Mouse (Mus musculus): ENCODE measurements at regions not wholly inside any gene's neighbourhood (a gene's known extent, or its start where the extent isn't known, plus 50 kb on each side); places are given as distances from the start of the nearest gene placed in this dataset.

- H3K9ac ChIP-seq (replicated peaks; ENCODE audit: low read depth) = no peak overlapping the region
- no peaks in the 10 kb centered on the region for H3K9me3 ChIP-seq (ENCODE audit: low read length)
- no peak overlapping the region for H3K4me2 ChIP-seq (replicated peaks; ENCODE audit: low read depth, low read length)
- TF ChIP-seq CTCF (IDR thresholded peaks at IDR 0.05) (no peak), EP300 (IDR thresholded peaks at IDR 0.05) (no peak)
- no peak for ATAC-seq
- no peaks in the 10 kb centered on the region for H3K27me3 ChIP-seq (replicated peaks; ENCODE audit: insufficient read depth, low read length)
- no peaks in the 10 kb centered on the region for H3K36me3 ChIP-seq (ENCODE audit: insufficient read depth, low read length)
- H3K4me3 ChIP-seq (ENCODE audit: low read depth, low read length) = no peak overlapping the region
- WGBS = 69% methylated on average over 7 of the region's 7 CpGs
- DNase-seq (ENCODE audit: low spot score) = no peak
- no peak overlapping the region for H3K27ac ChIP-seq (ENCODE audit: low read length)
- no peaks in the 10 kb centered on the region for H3K4me1 ChIP-seq (ENCODE audit: insufficient read depth, low read depth, low read length)
Observed at GRCm38 (mm10) chr4:62888736-62889135, 76.6 kb upstream of the Zfp618 start.

- H3K4me2 ChIP-seq (replicated peaks; ENCODE audit: low read depth, low read length) = no peak overlapping the region
- no peak overlapping the region for H3K4me3 ChIP-seq (ENCODE audit: low read depth, low read length)
- TF ChIP-seq CTCF (IDR thresholded peaks at IDR 0.05) (peak; percentile 85), EP300 (IDR thresholded peaks at IDR 0.05) (no peak)
- no peak overlapping the region for H3K27ac ChIP-seq (ENCODE audit: low read length)
- DNase-seq (ENCODE audit: low spot score) (peak; percentile 53), ATAC-seq (no peak)
- no peaks in the 10 kb centered on the region for H3K9me3 ChIP-seq (ENCODE audit: low read length)
- WGBS = 42% methylated on average over 4 of the region's 4 CpGs
- no peak overlapping the region for H3K9ac ChIP-seq (replicated peaks; ENCODE audit: low read depth)
- H3K36me3 ChIP-seq (ENCODE audit: insufficient read depth, low read length) = no peaks in the 10 kb centered on the region
- H3K4me1 ChIP-seq (ENCODE audit: insufficient read depth, low read depth, low read length) = no peaks in the 10 kb centered on the region
- H3K27me3 ChIP-seq (replicated peaks; ENCODE audit: insufficient read depth, low read length) = no peaks in the 10 kb centered on the region
Observed at GRCm38 (mm10) chr4:62889708-62890107, 75.7 kb upstream of the Zfp618 start.

- peak overlapping the region; percentile 27; the same call in 1 of the 2 replicates for H3K4me2 ChIP-seq (replicated peaks; ENCODE audit: low read depth, low read length)
- no peaks in the 10 kb centered on the region for H3K36me3 ChIP-seq (ENCODE audit: insufficient read depth, low read length)
- H3K27ac ChIP-seq (ENCODE audit: low read length) = no peak overlapping the region
- H3K9ac ChIP-seq (replicated peaks; ENCODE audit: low read depth) = no peak overlapping the region
- H3K4me1 ChIP-seq (ENCODE audit: insufficient read depth, low read depth, low read length) = no peaks in the 10 kb centered on the region
- H3K27me3 ChIP-seq (replicated peaks; ENCODE audit: insufficient read depth, low read length) = no peaks in the 10 kb centered on the region
- peak; percentile 82 for ATAC-seq
- TF ChIP-seq CTCF (IDR thresholded peaks at IDR 0.05) (no peak), EP300 (IDR thresholded peaks at IDR 0.05) (no peak)
- H3K9me3 ChIP-seq (ENCODE audit: low read length) = no peaks in the 10 kb centered on the region
- DNase-seq (ENCODE audit: low spot score) = peak; percentile 87
- H3K4me3 ChIP-seq (ENCODE audit: low read depth, low read length) = no peak overlapping the region
- 25% methylated on average over 21 of the region's 21 CpGs for WGBS
Observed at GRCm38 (mm10) chr4:62890588-62891580, 74.5 kb upstream of the Zfp618 start.

GRCm38 (mm10) chr4:62912891-62913290, 52.5 kb upstream of the Zfp618 start:
- no peak overlapping the region for H3K4me2 ChIP-seq (replicated peaks; ENCODE audit: low read depth, low read length)

More at GRCm38 (mm10) chr4:62912891-62913290, 52.5 kb upstream of the Zfp618 start:
- H3K36me3 ChIP-seq (ENCODE audit: insufficient read depth, low read length) = no peaks in the 10 kb centered on the region
- 37% methylated on average over 4 of the region's 4 CpGs for WGBS
- no peaks in the 10 kb centered on the region for H3K4me1 ChIP-seq (ENCODE audit: insufficient read depth, low read depth, low read length)
- no peak overlapping the region for H3K27ac ChIP-seq (ENCODE audit: low read length)
- H3K27me3 ChIP-seq (replicated peaks; ENCODE audit: insufficient read depth, low read length) = no peaks in the 10 kb centered on the region
- no peak overlapping the region for H3K4me3 ChIP-seq (ENCODE audit: low read depth, low read length)
- H3K9ac ChIP-seq (replicated peaks; ENCODE audit: low read depth) = no peak overlapping the region
- no peaks in the 10 kb centered on the region for H3K9me3 ChIP-seq (ENCODE audit: low read length)
- ATAC-seq (no peak), DNase-seq (ENCODE audit: low spot score) (no peak)
- TF ChIP-seq EP300 (IDR thresholded peaks at IDR 0.05) (no peak), CTCF (IDR thresholded peaks at IDR 0.05) (no peak)

All from lung, postnatal 0 days (tissue).